Mouse (Mus musculus): Measurements from ENCODE around the gene Aes.
A peak's percentile ranks its signal among the peaks of the same experiment; 100 is the strongest.

Gene Aes

GRCm38 (mm10) chr10:81597137-81597950 lies 38.1 kb downstream of the Aes start:
- DNase-seq (ENCODE audit: low spot score in 2 of 2), result no peak

- no peak for DNase-seq (ENCODE audit: low spot score in 2 of 2)
Observed at GRCm38 (mm10) chr10:81598342-81598741, 39.1 kb downstream of the Aes start.

- DNase-seq (ENCODE audit: low spot score in 2 of 2), result no peak
Observed at GRCm38 (mm10) chr10:81598871-81599270, 39.6 kb downstream of the Aes start.

GRCm38 (mm10) chr10:81599630-81600029 lies 40.3 kb downstream of the Aes start:
- DNase-seq (ENCODE audit: low spot score in 2 of 2), result no peak

- no peak for DNase-seq (ENCODE audit: low spot score in 2 of 2)
Observed at GRCm38 (mm10) chr10:81600096-81600495, 40.8 kb downstream of the Aes start.

GRCm38 (mm10) chr10:81600738-81601203 lies 41.5 kb downstream of the Aes start, which contains the start of gene Tle6:
Gene Tle6, minus strand, starts transcription at chr10:81601073.
- peak; percentile 97 for DNase-seq (ENCODE audit: low spot score in 2 of 2)

- DNase-seq (ENCODE audit: low spot score in 2 of 2), result no peak
Observed at GRCm38 (mm10) chr10:81601396-81601905, 42.2 kb downstream of the Aes start.

- DNase-seq (ENCODE audit: low spot score in 2 of 2), result no peak
Observed at GRCm38 (mm10) chr10:81602741-81603151, 43.5 kb downstream of the Aes start.

GRCm38 (mm10) chr10:81604019-81604967 lies 45.0 kb downstream of the Aes start:
- no peak for DNase-seq (ENCODE audit: low spot score in 2 of 2)

- peak; percentile 91 to 94 for DNase-seq (ENCODE audit: low spot score in 2 of 2)
Observed at GRCm38 (mm10) chr10:81604968-81605665, 45.8 kb downstream of the Aes start.

- no peak for DNase-seq (ENCODE audit: low spot score in 2 of 2)
Observed at GRCm38 (mm10) chr10:81605666-81605973, 46.3 kb downstream of the Aes start.

- peak; percentile 97 to 98 for DNase-seq (ENCODE audit: low spot score in 2 of 2)
Observed at GRCm38 (mm10) chr10:81605974-81606751, 46.9 kb downstream of the Aes start, which contains the start of gene BC025920. Gene BC025920, plus strand, starts transcription at chr10:81606270.

GRCm38 (mm10) chr10:81608308-81608707 lies 49.0 kb downstream of the Aes start:
- no peak for DNase-seq (ENCODE audit: low spot score in 2 of 2)

- DNase-seq (ENCODE audit: low spot score in 2 of 2), result no peak
Observed at GRCm38 (mm10) chr10:81612779-81613178, 53.5 kb downstream of the Aes start.

- no peak for DNase-seq (ENCODE audit: low spot score in 2 of 2)
Observed at GRCm38 (mm10) chr10:81615486-81615885, 56.2 kb downstream of the Aes start.

Measured in right cerebral cortex, postnatal 10 days (tissue).